Mouse (Mus musculus) MEL (cell line): Measurements from ENCODE around the gene Maea. TPM values are rescaled to one million over a fixed set of nuclear protein-coding genes. Genes with fewer than 3 reads are reported as not detected.

Experiments used
- DNase-seq: peaks from one replicate; pipeline ENCODE4 v3.0.0; 2011; ENCODE audit warnings: low read depth, low spot score
- H3K27ac ChIP-seq: 2 replicates; pipeline ENCODE4 v1.5.1; 2012; ENCODE audit warnings: low read depth, mild to moderate bottlenecking, control low read depth, low read length, moderate library complexity; ENCODE audit not compliant: control insufficient read depth
- H3K27me3 ChIP-seq, 2 experiments: fragments of 150-350 bp in 1 of 2; sonication (generic) in 1 of 2; 2 replicates each; pipeline ENCODE4 v1.6.1; 2012; ENCODE audit warnings: low read length in 2 of 2, mild to moderate bottlenecking in 2 of 2, improper control_type of control experiment in 1 of 2, moderate library complexity in 1 of 2; ENCODE audit not compliant: insufficient read depth in 2 of 2, control insufficient read depth in 1 of 2
- H3K36me3 ChIP-seq, 2 experiments: 2 replicates each; pipeline ENCODE4 v1.6.1; 2012 to 2014; ENCODE audit warnings: low read length in 2 of 2, improper control_type of control experiment in 1 of 2, inconsistent platforms in 1 of 2, mild to moderate bottlenecking in 1 of 2; ENCODE audit not compliant: insufficient read depth in 2 of 2, control insufficient read depth in 1 of 2
- H3K4me1 ChIP-seq, 2 experiments: fragments of 150-350 bp in 1 of 2; sonication (generic) in 1 of 2; 2 replicates each; pipeline ENCODE4 v1.6.1; 2012; ENCODE audit warnings: low read length in 2 of 2, improper control_type of control experiment in 1 of 2, mild to moderate bottlenecking in 1 of 2; ENCODE audit not compliant: insufficient read depth in 2 of 2, control insufficient read depth in 1 of 2
- H3K4me3 ChIP-seq, 2 experiments: fragments of 150-350 bp in 1 of 2; sonication (generic) in 1 of 2; 2 replicates each; pipeline ENCODE4 v1.5.1; 2012; ENCODE audit warnings: low read depth in 2 of 2, low read length in 2 of 2, mild to moderate bottlenecking in 2 of 2, moderate library complexity in 2 of 2, control low read depth in 1 of 2, improper control_type of control experiment in 1 of 2; ENCODE audit not compliant: control insufficient read depth in 1 of 2, insufficient read depth in 1 of 2
- H3K79me2 ChIP-seq: 2 replicates; pipeline ENCODE4 v1.6.1; 2012; ENCODE audit warnings: mild to moderate bottlenecking, low read length, moderate library complexity; ENCODE audit not compliant: control insufficient read depth, poor library complexity, insufficient read depth
- H3K9ac ChIP-seq: 2 replicates; pipeline ENCODE4 v1.6.1; 2012; ENCODE audit warnings: low read depth, mild to moderate bottlenecking, control low read depth, low read length, moderate library complexity; ENCODE audit not compliant: control insufficient read depth, poor library complexity, severe bottlenecking
- H3K9me3 ChIP-seq: fragments of 150-350 bp; sonication (generic); replicated peaks from 2 replicates; pipeline ENCODE4 v1.6.1; 2012; ENCODE audit warnings: mild to moderate bottlenecking, low read length, improper control_type of control experiment, moderate library complexity; ENCODE audit not compliant: insufficient read depth
- CHD1 ChIP-seq: IDR thresholded peaks from 2 replicates; pipeline ENCODE4 v1.6.1; 2012; ENCODE audit warnings: low read depth, mild to moderate bottlenecking, inconsistent platforms, low read length, improper control_type of control experiment
- CTCF ChIP-seq, 3 experiments: IDR thresholded peaks in 2 of 3; conservative IDR thresholded peaks in 1 of 3; 2 replicates each; pipeline ENCODE4 v1.5.1; 2011 to 2012; ENCODE audit warnings: low read length in 3 of 3, low read depth in 2 of 3, mild to moderate bottlenecking in 2 of 3, improper control_type of control experiment in 1 of 3, inconsistent platforms in 1 of 3, mixed read lengths in 1 of 3, moderate library complexity in 1 of 3; ENCODE audit not compliant: control insufficient read depth in 1 of 3, insufficient read depth in 1 of 3, poor library complexity in 1 of 3, severe bottlenecking in 1 of 3
- E2F4 ChIP-seq: IDR thresholded peaks from 2 replicates; pipeline ENCODE4 v1.6.1; 2011; ENCODE audit warnings: low read depth, low read length, improper control_type of control experiment, borderline replicate concordance
- ELF1 ChIP-seq: IDR thresholded peaks from 2 replicates; pipeline ENCODE4 v1.6.1; 2014; ENCODE audit warnings: low read depth, mild to moderate bottlenecking, inconsistent platforms, low read length, improper control_type of control experiment, moderate library complexity
- EP300 ChIP-seq, 2 experiments: IDR thresholded peaks; 2 replicates each; pipeline ENCODE4 v1.6.1; 2011; ENCODE audit warnings: improper control_type of control experiment in 2 of 2, low read length in 2 of 2, low read depth in 1 of 2, mild to moderate bottlenecking in 1 of 2
- GABPA ChIP-seq: IDR thresholded peaks from 2 replicates; pipeline ENCODE4 v1.6.1; 2012; ENCODE audit warnings: low read depth, mild to moderate bottlenecking, inconsistent platforms, low read length, improper control_type of control experiment, moderate library complexity
- JUND ChIP-seq: IDR thresholded peaks from 2 replicates; pipeline ENCODE4 v1.6.1; 2011; ENCODE audit warnings: low read depth, mild to moderate bottlenecking, improper control_type of control experiment, low read length
- MAX ChIP-seq: IDR thresholded peaks from 2 replicates; pipeline ENCODE4 v1.6.1; 2011; ENCODE audit warnings: low read length, improper control_type of control experiment
- MXI1 ChIP-seq: IDR thresholded peaks from 2 replicates; pipeline ENCODE4 v1.6.1; 2011; ENCODE audit warnings: mild to moderate bottlenecking, low read depth, low read length, improper control_type of control experiment
- NELFE ChIP-seq: IDR thresholded peaks from 2 replicates; pipeline ENCODE4 v1.6.1; 2011; ENCODE audit warnings: low read depth, low read length, improper control_type of control experiment
- POLR2A ChIP-seq, 2 experiments: IDR thresholded peaks; 2 replicates each; pipeline ENCODE4 v1.6.1; 2011 to 2012; ENCODE audit warnings: low read length in 2 of 2, mild to moderate bottlenecking in 2 of 2, control low read depth in 1 of 2, improper control_type of control experiment in 1 of 2, low read depth in 1 of 2, moderate library complexity in 1 of 2; ENCODE audit not compliant: control insufficient read depth in 1 of 2, insufficient read depth in 1 of 2, poor library complexity in 1 of 2
- POLR2AphosphoS2 ChIP-seq: IDR thresholded peaks from 2 replicates; pipeline ENCODE4 v1.6.1; 2011; ENCODE audit warnings: low read length, improper control_type of control experiment
- POLR2AphosphoS5 ChIP-seq: IDR thresholded peaks from 2 replicates; pipeline ENCODE4 v1.6.1; 2012; ENCODE audit warnings: low read depth, borderline replicate concordance, mild to moderate bottlenecking, inconsistent platforms, low read length, moderate library complexity, mixed read lengths
- SIN3A ChIP-seq: IDR thresholded peaks from 2 replicates; pipeline ENCODE4 v1.6.1; 2012; ENCODE audit warnings: low read length, improper control_type of control experiment, inconsistent platforms
- SMC3 ChIP-seq: IDR thresholded peaks from 2 replicates; pipeline ENCODE4 v1.6.1; 2011; ENCODE audit warnings: low read depth, low read length, improper control_type of control experiment
- TAL1 ChIP-seq: IDR thresholded peaks from 2 replicates; pipeline ENCODE4 v1.6.1; 2012; ENCODE audit warnings: mild to moderate bottlenecking, inconsistent platforms, low read length, moderate library complexity, mixed read lengths
- TCF12 ChIP-seq: IDR thresholded peaks from 2 replicates; pipeline ENCODE4 v1.6.1; 2014; ENCODE audit warnings: low read depth, mild to moderate bottlenecking, inconsistent platforms, low read length, improper control_type of control experiment, moderate library complexity
- UBTF ChIP-seq: IDR thresholded peaks from 2 replicates; pipeline ENCODE4 v1.6.1; 2012; ENCODE audit warnings: low read depth, mild to moderate bottlenecking, inconsistent platforms, low read length, improper control_type of control experiment, moderate library complexity, borderline replicate concordance; ENCODE audit not compliant: insufficient read depth
- ZKSCAN1 ChIP-seq: IDR thresholded peaks from 2 replicates; pipeline ENCODE4 v1.6.1; 2012; ENCODE audit warnings: low read depth, mild to moderate bottlenecking, inconsistent platforms, low read length, improper control_type of control experiment, moderate library complexity
- ZMIZ1 ChIP-seq: IDR thresholded peaks from 2 replicates; pipeline ENCODE4 v1.6.1; 2012; ENCODE audit warnings: low read depth, mild to moderate bottlenecking, inconsistent platforms, low read length, improper control_type of control experiment, moderate library complexity
- ZNF384 ChIP-seq: IDR thresholded peaks from 2 replicates; pipeline ENCODE4 v1.6.1; 2012; ENCODE audit warnings: low read depth, mild to moderate bottlenecking, inconsistent platforms, low read length, improper control_type of control experiment
- polyA plus RNA-seq, 2 experiments: library from polyadenylated mRNA; stranded (reverse) in 1 of 2; unstranded in 1 of 2; fragments of >175 nt in 1 of 2; fragments of >200 nt in 1 of 2; gene quantifications; 2 replicates each; pipeline versions ENCODE4 v1.2.1 to v1.2.4; 2012; ENCODE audit warnings: low replicate concordance in 2 of 2, low read depth in 1 of 2; ENCODE audit not compliant: insufficient read length in 2 of 2, insufficient read depth in 1 of 2, missing spikeins in 1 of 2
- total RNA-seq: library from RNA; depleted of rRNA; stranded (reverse); fragments of 300-350 nt; gene quantifications from 2 replicates; pipeline ENCODE4 v1.2.3, GENCODE M21; 2012

Gene Maea
- total and polyA plus RNA-seq, 3 experiments = 140 to 224 TPM; not detected in 1

- DNase-seq = no peak
- TF ChIP-seq GABPA = no peak
- no peak for TF ChIP-seq MXI1
- no peak for TF ChIP-seq CTCF (IDR thresholded peaks at IDR 0.05 in 2 of 3, conservative IDR thresholded peaks at IDR 0.05 in 1 of 3; ENCODE audit: control insufficient read depth in 1 of 3, insufficient read depth in 1 of 3, low read depth in 2 of 3, low read length in 3 of 3, poor library complexity in 1 of 3, severe bottlenecking in 1 of 3)
- no peak for TF ChIP-seq ZMIZ1
- no peak for TF ChIP-seq MAX
- no peak for TF ChIP-seq NELFE
- no peak for TF ChIP-seq POLR2A (IDR thresholded peaks at IDR 0.05; ENCODE audit: control insufficient read depth in 1 of 2, insufficient read depth in 1 of 2, low read depth in 1 of 2, low read length in 2 of 2, poor library complexity in 1 of 2)
- TF ChIP-seq ELF1 = no peak
- no peak for TF ChIP-seq UBTF
- TF ChIP-seq E2F4 = no peak
- TF ChIP-seq TCF12 = no peak
- no peak for TF ChIP-seq TAL1
- no peak for TF ChIP-seq CHD1
- Histone ChIP-seq H3K9me3 (no peaks in the 10 kb centered on the region), H3K79me2 (peaks cover 79% of the 10 kb centered on the region), H3K27ac (no peak overlapping the region), H3K27me3 (no peaks in the 10 kb centered on the region), H3K9ac (no peak overlapping the region), H3K36me3 (peaks cover 3 to 51% of the 10 kb centered on the region in 2 experiments), H3K4me3 (no peak overlapping the region), H3K4me1 (peaks cover 27 to 30% of the 10 kb centered on the region in 2 experiments)
Measured at GRCm38 (mm10) chr5:33349205-33349604, 13.9 kb downstream of the Maea start.

- DNase-seq = peak; percentile 22
- H3K9me3 ChIP-seq = no peaks in the 10 kb centered on the region
- H3K9ac ChIP-seq = no peak overlapping the region
- TF ChIP-seq POLR2AphosphoS5 (no peak), NELFE (no peak), SIN3A (no peak), ZNF384 (no peak), EP300 (IDR thresholded peaks at IDR 0.05; ENCODE audit: low read depth in 1 of 2, low read length in 2 of 2) (no peak), TCF12 (no peak), ZKSCAN1 (no peak), CHD1 (no peak), SMC3 (no peak), MAX (no peak), POLR2AphosphoS2 (no peak), JUND (no peak)
- TF ChIP-seq, all 39 proteins: peak for 0
- Histone ChIP-seq H3K79me2 (peaks cover 77% of the 10 kb centered on the region), H3K27me3 (no peaks in the 10 kb centered on the region), H3K4me1 (peaks cover 25 to 27% of the 10 kb centered on the region in 2 experiments), H3K4me3 (no peak overlapping the region), H3K36me3 (peaks cover under 1 to 46% of the 10 kb centered on the region in 2 experiments), H3K27ac (no peak overlapping the region)
Measured at GRCm38 (mm10) chr5:33349706-33350105, 14.4 kb downstream of the Maea start.
